Mouse (Mus musculus) limb, embryonic 10.5 days (tissue): ENCODE results near the gene Ptpdc1. TPM values are rescaled to one million over a fixed set of nuclear protein-coding genes. Genes with fewer than 3 reads are reported as not detected.

ENCODE experiments used
- DNase-seq: peaks from one replicate; pipeline ENCODE4 v3.0.0-alpha.2; 2017; ENCODE audit warnings: low spot score
- H3K27ac ChIP-seq: fragments of 300-500 bp; sonication (generic); 2 replicates; pipeline ENCODE4 v1.5.1; 2016; ENCODE audit warnings: mild to moderate bottlenecking
- H3K27me3 ChIP-seq: fragments of 300-500 bp; sonication (generic); 2 replicates; pipeline ENCODE4 v1.6.1; 2016; ENCODE audit warnings: low read depth, mild to moderate bottlenecking; ENCODE audit not compliant: poor library complexity, severe bottlenecking
- H3K36me3 ChIP-seq: fragments of 300-500 bp; sonication (generic); 2 replicates; pipeline ENCODE4 v1.6.1; 2016; ENCODE audit warnings: mild to moderate bottlenecking, moderate library complexity
- H3K4me1 ChIP-seq: fragments of 300-500 bp; sonication (generic); 2 replicates; pipeline ENCODE4 v1.6.1; 2016
- H3K4me3 ChIP-seq: fragments of 300-500 bp; sonication (generic); 2 replicates; pipeline ENCODE4 v1.5.1; 2016; ENCODE audit warnings: mild to moderate bottlenecking, moderate library complexity
- H3K9me3 ChIP-seq: fragments of 300-500 bp; sonication (generic); replicated peaks from 2 replicates; pipeline ENCODE4 v1.6.1; 2016; ENCODE audit warnings: mild to moderate bottlenecking
- WGBS: fragments of 180-500 bp; shearing (Covaris S2); methylation state at CpG from one replicate; pipeline ENCODE4 v1.1.7; 2016; 5-methylcytosine and 5-hydroxymethylcytosine counted together
- polyA plus RNA-seq: library from polyadenylated mRNA; unstranded; fragments of >200 nt; fragmentation: Nextera tagmentation; extraction: Ambion mirVana; gene quantifications from 2 replicates; pipeline ENCODE4 v1.2.1, GENCODE M21; 2016

The Ptpdc1 gene
- polyA plus RNA-seq, 1 experiment from 2014 or later, result 10.9 TPM

GRCm38 (mm10) chr13:48646696-48647095 lies 21.2 kb upstream of the Ptpdc1 start:
- 90% methylated on average over 4 of the region's 4 CpGs for WGBS
- DNase-seq, result no peak

GRCm38 (mm10) chr13:48643991-48644390 lies 18.5 kb upstream of the Ptpdc1 start:
- Histone ChIP-seq H3K4me3 (no peak overlapping the region), H3K27ac (no peak overlapping the region), H3K27me3 (no peaks in the 10 kb centered on the region), H3K4me1 (no peaks in the 10 kb centered on the region), H3K36me3 (no peaks in the 10 kb centered on the region), H3K9me3 (no peaks in the 10 kb centered on the region)
- WGBS, result 73% methylated on average over 3 of the region's 3 CpGs
- DNase-seq, result no peak

More at GRCm38 (mm10) chr13:48646696-48647095, 21.2 kb upstream of the Ptpdc1 start:
- Histone ChIP-seq H3K27ac (no peak overlapping the region), H3K4me1 (no peaks in the 10 kb centered on the region), H3K36me3 (no peaks in the 10 kb centered on the region), H3K9me3 (no peaks in the 10 kb centered on the region), H3K27me3 (peaks cover 2% of the 10 kb centered on the region), H3K4me3 (no peak overlapping the region)

GRCm38 (mm10) chr13:48643072-48643471 lies 17.6 kb upstream of the Ptpdc1 start:
- 89% methylated on average over 6 of the region's 6 CpGs for WGBS

GRCm38 (mm10) chr13:48639570-48639969 lies 14.1 kb upstream of the Ptpdc1 start:
- no peak for DNase-seq
- H3K4me1 ChIP-seq, result no peaks in the 10 kb centered on the region
- H3K27me3 ChIP-seq, result no peaks in the 10 kb centered on the region
- H3K36me3 ChIP-seq, result no peaks in the 10 kb centered on the region
- no peak overlapping the region for H3K27ac ChIP-seq
- no peaks in the 10 kb centered on the region for H3K9me3 ChIP-seq
- no peak overlapping the region for H3K4me3 ChIP-seq

More at GRCm38 (mm10) chr13:48643072-48643471, 17.6 kb upstream of the Ptpdc1 start:
- no peak for DNase-seq
- H3K4me1 ChIP-seq, result no peaks in the 10 kb centered on the region
- H3K27ac ChIP-seq, result no peak overlapping the region
- no peak overlapping the region for H3K4me3 ChIP-seq
- no peaks in the 10 kb centered on the region for H3K36me3 ChIP-seq
- no peaks in the 10 kb centered on the region for H3K9me3 ChIP-seq
- H3K27me3 ChIP-seq, result no peaks in the 10 kb centered on the region

GRCm38 (mm10) chr13:48637706-48638105 lies 12.2 kb upstream of the Ptpdc1 start:
- H3K27ac ChIP-seq, result no peak overlapping the region
- WGBS, result 57% methylated on average over 2 of the region's 2 CpGs
- DNase-seq, result no peak
- H3K4me3 ChIP-seq, result no peak overlapping the region
- no peaks in the 10 kb centered on the region for H3K36me3 ChIP-seq
- no peaks in the 10 kb centered on the region for H3K9me3 ChIP-seq
- H3K4me1 ChIP-seq, result no peaks in the 10 kb centered on the region
- no peaks in the 10 kb centered on the region for H3K27me3 ChIP-seq

- Histone ChIP-seq H3K36me3 (no peaks in the 10 kb centered on the region), H3K9me3 (no peaks in the 10 kb centered on the region), H3K27ac (no peak overlapping the region), H3K4me1 (no peaks in the 10 kb centered on the region), H3K27me3 (0 out of 2 replicates have a peak, but pooled peaks cover 3% of the 10 kb centered on the region), H3K4me3 (no peak overlapping the region)
- 77% methylated on average over 5 of the region's 5 CpGs for WGBS
- no peak for DNase-seq
These were observed 6.2 kb upstream of the Ptpdc1 start for GRCm38 (mm10) chr13:48631691-48632090.

GRCm38 (mm10) chr13:48624968-48625398 lies 481 bp downstream of the Ptpdc1 start:
- peaks cover 17% of the 10 kb centered on the region for H3K27me3 ChIP-seq
- no peak for DNase-seq
- peaks cover 11% of the 10 kb centered on the region for H3K4me1 ChIP-seq
- H3K9me3 ChIP-seq, result no peaks in the 10 kb centered on the region
- H3K27ac ChIP-seq, result peak overlapping the region; percentile 92
- H3K4me3 ChIP-seq, result peak overlapping the region; percentile 80
- 3% methylated on average over 26 of the region's 26 CpGs for WGBS
- no peaks in the 10 kb centered on the region for H3K36me3 ChIP-seq

GRCm38 (mm10) chr13:48618890-48619289 lies 6.6 kb downstream of the Ptpdc1 start:
- Histone ChIP-seq H3K9me3 (peaks cover 13% of the 10 kb centered on the region; the same call in 1 of the 2 replicates), H3K36me3 (peaks cover 5% of the 10 kb centered on the region; the same call in 1 of the 2 replicates), H3K4me1 (peaks cover 6% of the 10 kb centered on the region; the same call in 1 of the 2 replicates), H3K27me3 (no peaks in the 10 kb centered on the region), H3K4me3 (no peak overlapping the region), H3K27ac (no peak overlapping the region)
- no peak for DNase-seq
- WGBS, result 66% methylated on average over 4 of the region's 4 CpGs

- Histone ChIP-seq H3K4me1 (peaks cover 6% of the 10 kb centered on the region; the same call in 1 of the 2 replicates), H3K27me3 (no peaks in the 10 kb centered on the region), H3K4me3 (no peak overlapping the region), H3K9me3 (peaks cover 13% of the 10 kb centered on the region; the same call in 1 of the 2 replicates), H3K36me3 (peaks cover 5% of the 10 kb centered on the region; the same call in 1 of the 2 replicates), H3K27ac (no peak overlapping the region)
- DNase-seq, result no peak
These were observed 7.7 kb downstream of the Ptpdc1 start for GRCm38 (mm10) chr13:48617774-48618173.

GRCm38 (mm10) chr13:48614525-48614924 lies 10.9 kb downstream of the Ptpdc1 start:
- no peak for DNase-seq
- 88% methylated on average over 2 of the region's 2 CpGs for WGBS
- Histone ChIP-seq H3K27me3 (no peaks in the 10 kb centered on the region), H3K27ac (no peak overlapping the region), H3K36me3 (peaks cover 5% of the 10 kb centered on the region; the same call in 1 of the 2 replicates), H3K9me3 (peaks cover 13% of the 10 kb centered on the region; the same call in 1 of the 2 replicates), H3K4me1 (peaks cover 6% of the 10 kb centered on the region; the same call in 1 of the 2 replicates), H3K4me3 (no peak overlapping the region)

- H3K27me3 ChIP-seq, result no peaks in the 10 kb centered on the region
- H3K27ac ChIP-seq, result no peak overlapping the region
- H3K36me3 ChIP-seq, result no peaks in the 10 kb centered on the region
- DNase-seq, result no peak
- WGBS, result 77% methylated on average over 5 of the region's 5 CpGs
- H3K4me3 ChIP-seq, result no peak overlapping the region
- no peaks in the 10 kb centered on the region for H3K9me3 ChIP-seq
- H3K4me1 ChIP-seq, result peaks cover 15% of the 10 kb centered on the region; the same call in 1 of the 2 replicates
These were observed 16.4 kb downstream of the Ptpdc1 start for GRCm38 (mm10) chr13:48609106-48609505.

GRCm38 (mm10) chr13:48604591-48604990 lies 20.9 kb downstream of the Ptpdc1 start:
- no peaks in the 10 kb centered on the region for H3K36me3 ChIP-seq
- no peak overlapping the region; the same call in 1 of the 2 replicates for H3K27ac ChIP-seq
- H3K27me3 ChIP-seq, result no peaks in the 10 kb centered on the region
- H3K9me3 ChIP-seq, result no peaks in the 10 kb centered on the region
- WGBS, result 89% methylated on average over 5 of the region's 5 CpGs
- H3K4me3 ChIP-seq, result no peak overlapping the region
- DNase-seq, result no peak
- peaks cover 15% of the 10 kb centered on the region; the same call in 1 of the 2 replicates for H3K4me1 ChIP-seq

- Histone ChIP-seq H3K9me3 (no peaks in the 10 kb centered on the region), H3K4me3 (no peak overlapping the region), H3K4me1 (peaks cover 15% of the 10 kb centered on the region; the same call in 1 of the 2 replicates), H3K27me3 (no peaks in the 10 kb centered on the region), H3K27ac (no peak overlapping the region), H3K36me3 (no peaks in the 10 kb centered on the region)
- WGBS, result 86% methylated on average over 3 of the region's 3 CpGs
- DNase-seq, result no peak
These were observed 22.2 kb downstream of the Ptpdc1 start for GRCm38 (mm10) chr13:48603296-48603695.

- H3K9me3 ChIP-seq, result no peaks in the 10 kb centered on the region
- 0 out of 2 replicates have a peak, but pooled peaks cover 7% of the 10 kb centered on the region for H3K4me1 ChIP-seq
- no peaks in the 10 kb centered on the region for H3K36me3 ChIP-seq
- H3K27me3 ChIP-seq, result no peaks in the 10 kb centered on the region
- WGBS, result 64% methylated on average over 7 of the region's 7 CpGs
- DNase-seq, result no peak
- H3K4me3 ChIP-seq, result no peak overlapping the region
- no peak overlapping the region for H3K27ac ChIP-seq
These were observed 30.9 kb downstream of the Ptpdc1 start for GRCm38 (mm10) chr13:48594605-48595004.
